Mouse (Mus musculus): ENCODE measurements around the gene AU022252. TPM values are rescaled to one million over a fixed set of nuclear protein-coding genes. Genes with fewer than 3 reads are reported as not detected.

AU022252 gene
- polyA plus RNA-seq, 1 experiment = 17.1 TPM

GRCm38 (mm10) chr4:119177702-119178101 lies 54.8 kb downstream of the AU022252 start:
- no peak for TF ChIP-seq CTCF (IDR thresholded peaks at IDR 0.05; ENCODE audit: borderline replicate concordance, insufficient read depth, low read length)
- TF ChIP-seq POLR2A (IDR thresholded peaks at IDR 0.05; ENCODE audit: low read depth, low read length) = no peak
- Histone ChIP-seq H3K4me3 (ENCODE audit: insufficient read depth, low read length) (no peak overlapping the region), H3K27ac (ENCODE audit: insufficient read depth, low read length) (no peak overlapping the region), H3K4me1 (ENCODE audit: control insufficient read depth, insufficient read depth, low read length) (no peaks in the 10 kb centered on the region)

- H3K27ac ChIP-seq (ENCODE audit: insufficient read depth, low read length) = no peak within 1 kb of the TSS
- TF ChIP-seq CTCF (IDR thresholded peaks at IDR 0.05; ENCODE audit: borderline replicate concordance, insufficient read depth, low read length) (no peak), POLR2A (IDR thresholded peaks at IDR 0.05; ENCODE audit: low read depth, low read length) (peak; percentile 85)
- peaks cover 2% of the 10 kb centered on the region; the same call in 1 of the 2 replicates for H3K4me1 ChIP-seq (ENCODE audit: control insufficient read depth, insufficient read depth, low read length)
- H3K4me3 ChIP-seq (ENCODE audit: insufficient read depth, low read length) = peak within 1 kb of the TSS; percentile 87
Observed at GRCm38 (mm10) chr4:119173851-119174453, 58.6 kb downstream of the AU022252 start, which contains the start of gene Zfp691. TSS of gene Zfp691 (minus strand) at chr4:119174195.

GRCm38 (mm10) chr4:119172919-119173650 lies 59.4 kb downstream of the AU022252 start:
- no peak overlapping the region for H3K27ac ChIP-seq (ENCODE audit: insufficient read depth, low read length)
- H3K4me3 ChIP-seq (ENCODE audit: insufficient read depth, low read length) = peak overlapping the region; percentile 87
- TF ChIP-seq CTCF (IDR thresholded peaks at IDR 0.05; ENCODE audit: borderline replicate concordance, insufficient read depth, low read length) (no peak), POLR2A (IDR thresholded peaks at IDR 0.05; ENCODE audit: low read depth, low read length) (no peak)
- peaks cover 2% of the 10 kb centered on the region; the same call in 1 of the 2 replicates for H3K4me1 ChIP-seq (ENCODE audit: control insufficient read depth, insufficient read depth, low read length)

- Histone ChIP-seq H3K27ac (ENCODE audit: insufficient read depth, low read length) (no peak overlapping the region), H3K4me1 (ENCODE audit: control insufficient read depth, insufficient read depth, low read length) (peaks cover 2% of the 10 kb centered on the region; the same call in 1 of the 2 replicates), H3K4me3 (ENCODE audit: insufficient read depth, low read length) (no peak overlapping the region)
- TF ChIP-seq CTCF (IDR thresholded peaks at IDR 0.05; ENCODE audit: borderline replicate concordance, insufficient read depth, low read length) = peak; percentile 44; the same call in 1 of the 2 replicates
- TF ChIP-seq POLR2A (IDR thresholded peaks at IDR 0.05; ENCODE audit: low read depth, low read length) = no peak
Observed at GRCm38 (mm10) chr4:119167663-119168062, 64.8 kb downstream of the AU022252 start.

- H3K4me3 ChIP-seq (ENCODE audit: insufficient read depth, low read length) = no peak overlapping the region
- H3K4me1 ChIP-seq (ENCODE audit: control insufficient read depth, insufficient read depth, low read length) = peaks cover 2% of the 10 kb centered on the region; the same call in 1 of the 2 replicates
- TF ChIP-seq CTCF (IDR thresholded peaks at IDR 0.05; ENCODE audit: borderline replicate concordance, insufficient read depth, low read length) (no peak), POLR2A (IDR thresholded peaks at IDR 0.05; ENCODE audit: low read depth, low read length) (no peak)
- no peak overlapping the region for H3K27ac ChIP-seq (ENCODE audit: insufficient read depth, low read length)
Observed at GRCm38 (mm10) chr4:119167068-119167467, 65.4 kb downstream of the AU022252 start.

- Histone ChIP-seq H3K4me3 (ENCODE audit: insufficient read depth, low read length) (no peak overlapping the region), H3K4me1 (ENCODE audit: control insufficient read depth, insufficient read depth, low read length) (no peaks in the 10 kb centered on the region), H3K27ac (ENCODE audit: insufficient read depth, low read length) (no peak overlapping the region)
- TF ChIP-seq POLR2A (IDR thresholded peaks at IDR 0.05; ENCODE audit: low read depth, low read length) = no peak
- TF ChIP-seq CTCF (IDR thresholded peaks at IDR 0.05; ENCODE audit: borderline replicate concordance, insufficient read depth, low read length) = no peak
Observed at GRCm38 (mm10) chr4:119165916-119166315, 66.6 kb downstream of the AU022252 start.

- Histone ChIP-seq H3K27ac (ENCODE audit: insufficient read depth, low read length) (no peak overlapping the region), H3K4me3 (ENCODE audit: insufficient read depth, low read length) (no peak overlapping the region), H3K4me1 (ENCODE audit: control insufficient read depth, insufficient read depth, low read length) (no peaks in the 10 kb centered on the region)
- no peak for TF ChIP-seq CTCF (IDR thresholded peaks at IDR 0.05; ENCODE audit: borderline replicate concordance, insufficient read depth, low read length)
Observed at GRCm38 (mm10) chr4:119162990-119163389, 69.5 kb downstream of the AU022252 start.

- no peak overlapping the region for H3K4me3 ChIP-seq (ENCODE audit: insufficient read depth, low read length)
- H3K27ac ChIP-seq (ENCODE audit: insufficient read depth, low read length) = no peak overlapping the region
- no peak for TF ChIP-seq CTCF (IDR thresholded peaks at IDR 0.05; ENCODE audit: borderline replicate concordance, insufficient read depth, low read length)
- TF ChIP-seq POLR2A (IDR thresholded peaks at IDR 0.05; ENCODE audit: low read depth, low read length) = no peak
- no peaks in the 10 kb centered on the region for H3K4me1 ChIP-seq (ENCODE audit: control insufficient read depth, insufficient read depth, low read length)
Observed at GRCm38 (mm10) chr4:119161358-119161757, 71.2 kb downstream of the AU022252 start.

GRCm38 (mm10) chr4:119157891-119158290 lies 74.6 kb downstream of the AU022252 start:
- Histone ChIP-seq H3K4me1 (ENCODE audit: control insufficient read depth, insufficient read depth, low read length) (no peaks in the 10 kb centered on the region), H3K4me3 (ENCODE audit: insufficient read depth, low read length) (no peak overlapping the region), H3K27ac (ENCODE audit: insufficient read depth, low read length) (no peak overlapping the region)
- TF ChIP-seq CTCF (IDR thresholded peaks at IDR 0.05; ENCODE audit: borderline replicate concordance, insufficient read depth, low read length) = no peak
- no peak for TF ChIP-seq POLR2A (IDR thresholded peaks at IDR 0.05; ENCODE audit: low read depth, low read length)

- Histone ChIP-seq H3K4me1 (ENCODE audit: control insufficient read depth, insufficient read depth, low read length) (no peaks in the 10 kb centered on the region), H3K4me3 (ENCODE audit: insufficient read depth, low read length) (no peak overlapping the region), H3K27ac (ENCODE audit: insufficient read depth, low read length) (no peak overlapping the region)
- TF ChIP-seq POLR2A (IDR thresholded peaks at IDR 0.05; ENCODE audit: low read depth, low read length) = no peak
- TF ChIP-seq CTCF (IDR thresholded peaks at IDR 0.05; ENCODE audit: borderline replicate concordance, insufficient read depth, low read length) = no peak
Observed at GRCm38 (mm10) chr4:119157186-119157585, 75.3 kb downstream of the AU022252 start.

Other genes starting within 250 kb of the AU022252 start
- gene Slc2a1, start 124.0 kb downstream of the AU022252 start, polyA plus RNA-seq (2011; ENCODE audit: insufficient read length, low read depth, missing spikeins) = 92.4 and 124 TPM in 2 replicates
- 4.9 and 9.0 TPM in 2 replicates for gene Zfp691, start 58.5 kb downstream of the AU022252 start, polyA plus RNA-seq (2011; ENCODE audit: insufficient read length, low read depth, missing spikeins)
- 0.33 TPM in 1 of 2 replicates, not detected in the other for gene Ermap, start 42.7 kb downstream of the AU022252 start, polyA plus RNA-seq (2011; ENCODE audit: insufficient read length, low read depth, missing spikeins)
- gene Svbp, start 37.4 kb downstream of the AU022252 start, polyA plus RNA-seq (2011; ENCODE audit: insufficient read length, low read depth, missing spikeins) = 42.2 and 57.6 TPM in 2 replicates
- gene Tmem269, start 14.5 kb downstream of the AU022252 start, polyA plus RNA-seq (2011; ENCODE audit: insufficient read length, low read depth, missing spikeins) = not detected in 2 replicates
- 142 and 190 TPM in 2 replicates for gene P3h1, start 203 bp upstream of the AU022252 start, polyA plus RNA-seq (2011; ENCODE audit: insufficient read length, low read depth, missing spikeins)
- gene Cldn19, start 22.7 kb upstream of the AU022252 start, polyA plus RNA-seq (2011; ENCODE audit: insufficient read length, low read depth, missing spikeins) = 0.20 and 0.21 TPM in 2 replicates
- 867 and 936 TPM in 2 replicates for gene Ybx1, start 61.9 kb upstream of the AU022252 start, polyA plus RNA-seq (2011; ENCODE audit: insufficient read length, low read depth, missing spikeins)
- 46.0 and 48.4 TPM in 2 replicates for gene Ppih, start 87.8 kb upstream of the AU022252 start, polyA plus RNA-seq (2011; ENCODE audit: insufficient read length, low read depth, missing spikeins)
- gene Ccdc30, start 182.8 kb upstream of the AU022252 start, polyA plus RNA-seq (2011; ENCODE audit: insufficient read length, low read depth, missing spikeins) = 1.3 and 2.0 TPM in 2 replicates
- 8.9 and 10.5 TPM in 2 replicates for gene Ppcs, start 189.7 kb upstream of the AU022252 start, polyA plus RNA-seq (2011; ENCODE audit: insufficient read length, low read depth, missing spikeins)
- not detected in 2 replicates for gene Zmynd12, start 190.1 kb upstream of the AU022252 start, polyA plus RNA-seq (2011; ENCODE audit: insufficient read length, low read depth, missing spikeins)